ENCODE assay signal across 8 mouse cellular contexts in the genomic region with DNA sequence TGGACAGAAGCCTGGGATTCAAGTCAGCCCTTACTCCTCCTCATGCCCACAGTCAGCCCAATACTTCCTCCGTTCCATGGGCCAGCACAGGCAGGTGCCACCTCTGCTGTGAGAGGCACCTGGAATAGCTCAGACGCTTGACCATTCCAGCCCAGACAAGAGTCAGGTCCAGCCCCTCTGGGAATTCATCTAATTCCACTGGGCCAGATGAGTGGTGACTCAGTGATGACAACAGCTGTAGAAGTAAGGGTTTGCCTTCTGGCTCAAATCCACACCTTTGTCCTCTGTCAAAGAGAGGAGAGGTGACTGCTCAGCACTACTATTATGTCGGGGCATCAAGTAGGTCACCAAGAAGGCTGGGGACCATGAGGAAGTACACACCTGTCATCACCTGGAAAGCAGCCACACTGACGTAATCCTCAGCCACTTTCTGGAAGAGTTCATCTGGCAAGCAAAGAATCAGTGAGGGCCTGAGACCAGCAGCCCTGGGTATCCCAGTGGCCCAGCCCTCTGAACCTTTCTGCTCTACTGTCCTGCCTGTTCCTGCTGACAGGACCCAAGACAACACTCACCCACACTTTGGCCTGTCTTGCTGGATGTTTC. TPM values are rescaled to one million over a fixed set of nuclear protein-coding genes. Genes with fewer than 3 reads are reported as not detected.
DNase-seq lines count a peak whose midpoint lies in the region; ATAC-seq and TF ChIP-seq lines count a peak whose summit lies in the region.

A gene (plus strand): TSS at position 570 of the 603 bp plus-strand sequence.

- peak within 1 kb of the TSS; percentile 93 for H3K4me3 ChIP-seq in kidney, adult 2 months (ENCODE audit: insufficient read depth, low read depth, low read length)
- peak within 1 kb of the TSS; percentile 93 for H3K4me3 ChIP-seq in forebrain, embryonic 10.5 days
- H3K4me3 ChIP-seq in limb, embryonic 13.5 days, result peak within 1 kb of the TSS; percentile 96
- peak within 1 kb of the TSS; percentile 86 for H3K4me3 ChIP-seq in neural tube, embryonic 15.5 days (replicated peaks)

- no peak for TF ChIP-seq CTCF in kidney, adult 2 months (conservative IDR thresholded peaks at IDR 0.05; ENCODE audit: insufficient read depth, insufficient read length, low read depth, low read length)

- peak; percentile 38 for DNase-seq in kidney, adult 2 months
- no peak for DNase-seq in kidney, postnatal 25 days
- no peak for DNase-seq in adrenal gland, adult 18-20 months (ENCODE audit: low spot score in 2 of 2)
- no peak for DNase-seq in forebrain, embryonic 10.5 days (ENCODE audit: extremely low spot score, low spot score)
- DNase-seq in heart, postnatal 25 days (ENCODE audit: low spot score), result no peak
- DNase-seq in urinary bladder, postnatal 25 days (ENCODE audit: low spot score), result no peak

- 57% methylated on average over 4 of the region's 4 CpGs for WGBS in kidney, adult 2 months
- WGBS in forebrain, embryonic 10.5 days, result 88% methylated on average over 4 of the region's 4 CpGs
- WGBS in limb, embryonic 13.5 days, result 77% methylated on average over 4 of the region's 4 CpGs
- WGBS in neural tube, embryonic 15.5 days, result 87% methylated on average over 4 of the region's 4 CpGs

- H3K4me1 ChIP-seq in kidney, adult 2 months (ENCODE audit: control insufficient read depth, insufficient read depth, low read length), result peaks cover 14% of the 10 kb centered on the region
- peaks cover 36% of the 10 kb centered on the region for H3K4me1 ChIP-seq in forebrain, embryonic 10.5 days
- H3K4me1 ChIP-seq in limb, embryonic 13.5 days, result peaks cover 32% of the 10 kb centered on the region
- peaks cover 39% of the 10 kb centered on the region for H3K4me1 ChIP-seq in neural tube, embryonic 15.5 days

- no peak for ATAC-seq in limb, embryonic 13.5 days (ENCODE audit: low FRiP score, low read depth)
- ATAC-seq in neural tube, embryonic 15.5 days (ENCODE audit: low FRiP score), result no peak

- TF ChIP-seq POLR2A in kidney, adult 2 months (IDR thresholded peaks at IDR 0.05; ENCODE audit: low read depth, low read length), result no peak

- intact Hi-C loops in heart, postnatal 25 days (cut with DNase I), result no loop called here

- H3K9me3 ChIP-seq in forebrain, embryonic 10.5 days, result no peaks in the 10 kb centered on the region
- H3K9me3 ChIP-seq in limb, embryonic 13.5 days, result no peaks in the 10 kb centered on the region
- H3K9me3 ChIP-seq in neural tube, embryonic 15.5 days (replicated peaks), result no peaks in the 10 kb centered on the region

- H3K27me3 ChIP-seq in kidney, adult 2 months (replicated peaks; ENCODE audit: control insufficient read depth, insufficient read depth, low read length), result no peaks in the 10 kb centered on the region
- H3K27me3 ChIP-seq in forebrain, embryonic 10.5 days (ENCODE audit: poor library complexity, severe bottlenecking), result no peaks in the 10 kb centered on the region
- H3K27me3 ChIP-seq in limb, embryonic 13.5 days, result no peaks in the 10 kb centered on the region
- no peaks in the 10 kb centered on the region for H3K27me3 ChIP-seq in neural tube, embryonic 15.5 days (replicated peaks)

- H3K9ac ChIP-seq in limb, embryonic 13.5 days, result peak within 1 kb of the TSS; percentile 97
- H3K9ac ChIP-seq in neural tube, embryonic 15.5 days (replicated peaks), result peak within 1 kb of the TSS; percentile 86

- H3K36me3 ChIP-seq in kidney, adult 2 months (ENCODE audit: control insufficient read depth, insufficient read depth, low read length), result no peaks in the 10 kb centered on the region; the same call in 1 of the 2 replicates
- H3K36me3 ChIP-seq in forebrain, embryonic 10.5 days (replicated peaks), result peaks cover 82% of the 10 kb centered on the region
- H3K36me3 ChIP-seq in limb, embryonic 13.5 days, result peaks cover 72% of the 10 kb centered on the region
- peaks cover 59% of the 10 kb centered on the region for H3K36me3 ChIP-seq in neural tube, embryonic 15.5 days

- peak within 1 kb of the TSS; percentile 88 for H3K4me2 ChIP-seq in limb, embryonic 13.5 days (replicated peaks)
- H3K4me2 ChIP-seq in neural tube, embryonic 15.5 days, result peak within 1 kb of the TSS; percentile 92

- H3K27ac ChIP-seq in kidney, adult 2 months (ENCODE audit: insufficient read depth, low read depth, low read length), result no peak within 1 kb of the TSS; the same call in 1 of the 2 replicates
- H3K27ac ChIP-seq in forebrain, embryonic 10.5 days, result peak within 1 kb of the TSS; percentile 95
- H3K27ac ChIP-seq in limb, embryonic 13.5 days, result no peak within 1 kb of the TSS; the same call in 1 of the 2 replicates
- H3K27ac ChIP-seq in neural tube, embryonic 15.5 days (replicated peaks), result peak within 1 kb of the TSS; percentile 81

RNA-seq across cellular contexts. Expression of the gene that starts here (rescaled TPM):
- 542 and 589 TPM in 2 replicates for polyA plus RNA-seq in kidney, adult 2 months (2012; rRNA removed)
- 100 to 1,000 TPM; 132 to 143 TPM for total RNA-seq in adrenal gland, adult 18-20 months (2021)
- 502 and 512 TPM in 2 replicates for polyA plus RNA-seq in forebrain, embryonic 10.5 days (2016; fragmentation: Nextera tagmentation; extraction: Ambion mirVana)
- total RNA-seq in heart, postnatal 25 days (2021), result 10 to 100 TPM; 49.8 to 52.9 TPM
- 371 and 378 TPM in 2 replicates for polyA plus RNA-seq in limb, embryonic 13.5 days (2015; fragmentation: Nextera tagmentation; extraction: Ambion mirVana)
- 311 and 344 TPM in 2 replicates for polyA plus RNA-seq in neural tube, embryonic 15.5 days (2015; fragmentation: Nextera tagmentation; extraction: Ambion mirVana)

Comparison
In these comparisons a context has a peak if more than half of its experiments do, and no peak if none do; other contexts are left out.
1. H3K27ac ChIP-seq: peak in forebrain, embryonic 10.5 days (single experiment) and neural tube, embryonic 15.5 days (single experiment); none in kidney, adult 2 months (single experiment) and limb, embryonic 13.5 days (single experiment).
2. Peak in every context shown above with its lines, with median percentiles within 50 percentile points of each other: H3K4me3 ChIP-seq.